Mouse (Mus musculus) C2C12 (cell line): Measurements from ENCODE around the gene Nsl1. TPM values are rescaled to one million over a fixed set of nuclear protein-coding genes. Genes with fewer than 3 reads are reported as not detected.

Source experiments
- H3K27me3 ChIP-seq: one replicate; pipeline ENCODE4 v1.6.1; 2011; ENCODE audit not compliant: control insufficient read depth, insufficient read depth, insufficient read length
- H3K36me3 ChIP-seq: one replicate; pipeline ENCODE4 v1.6.1; 2011; ENCODE audit not compliant: control insufficient read depth, insufficient read depth
- H3K4me3 ChIP-seq: one replicate; pipeline ENCODE4 v1.5.1; 2011; ENCODE audit warnings: mild to moderate bottlenecking, control low read depth; ENCODE audit not compliant: poor library complexity, insufficient read depth, severe bottlenecking
- H3K79me2 ChIP-seq: one replicate; pipeline ENCODE4 v1.6.1; 2011; ENCODE audit not compliant: control insufficient read depth, insufficient read depth
- H3K79me3 ChIP-seq: one replicate; pipeline ENCODE4 v1.6.1; 2011; ENCODE audit warnings: low read depth, control low read depth
- H3ac ChIP-seq: one replicate; pipeline ENCODE3; 2011; ENCODE audit warnings: low read depth; ENCODE audit not compliant: control insufficient read depth, insufficient read length
- CEBPB ChIP-seq: IDR thresholded peaks from one replicate; pipeline ENCODE4 v1.6.1; 2011; ENCODE audit warnings: low read depth, mild to moderate bottlenecking, control low read depth, moderate library complexity
- CTCF ChIP-seq: IDR thresholded peaks from one replicate; pipeline ENCODE4 v1.5.1; 2011; ENCODE audit not compliant: control insufficient read depth, insufficient read depth, insufficient read length
- FOSL1 ChIP-seq: IDR thresholded peaks from one replicate; pipeline ENCODE4 v1.8.0; 2011; ENCODE audit warnings: mild to moderate bottlenecking, low read length; ENCODE audit not compliant: poor library complexity, insufficient read depth, severe bottlenecking
- MAX ChIP-seq: IDR thresholded peaks from one replicate; pipeline ENCODE4 v1.6.1; 2011; ENCODE audit warnings: mild to moderate bottlenecking, control low read depth
- MYOD1 ChIP-seq: IDR thresholded peaks from one replicate; pipeline ENCODE4 v1.6.1; 2011; ENCODE audit warnings: low read depth; ENCODE audit not compliant: control insufficient read depth, insufficient read length
- MYOG ChIP-seq: IDR thresholded peaks from one replicate; pipeline ENCODE4 v1.6.1; 2011; ENCODE audit not compliant: control insufficient read depth, insufficient read length; ENCODE audit errors: extremely low read depth
- USF1 ChIP-seq: IDR thresholded peaks from one replicate; pipeline ENCODE4 v1.6.1; 2011; ENCODE audit warnings: low read depth, mild to moderate bottlenecking, control low read depth, moderate library complexity
- polyA plus RNA-seq: library from polyadenylated mRNA; unstranded; fragments of >200 nt; fragmentation: generic; extraction: Trizol; gene quantifications from one replicate; pipeline ENCODE4 v1.2.1, GENCODE M21; 2012; ENCODE audit warnings: missing spikeins

Gene Nsl1
- polyA plus RNA-seq, 1 experiment = 9.4 TPM

DNA sequence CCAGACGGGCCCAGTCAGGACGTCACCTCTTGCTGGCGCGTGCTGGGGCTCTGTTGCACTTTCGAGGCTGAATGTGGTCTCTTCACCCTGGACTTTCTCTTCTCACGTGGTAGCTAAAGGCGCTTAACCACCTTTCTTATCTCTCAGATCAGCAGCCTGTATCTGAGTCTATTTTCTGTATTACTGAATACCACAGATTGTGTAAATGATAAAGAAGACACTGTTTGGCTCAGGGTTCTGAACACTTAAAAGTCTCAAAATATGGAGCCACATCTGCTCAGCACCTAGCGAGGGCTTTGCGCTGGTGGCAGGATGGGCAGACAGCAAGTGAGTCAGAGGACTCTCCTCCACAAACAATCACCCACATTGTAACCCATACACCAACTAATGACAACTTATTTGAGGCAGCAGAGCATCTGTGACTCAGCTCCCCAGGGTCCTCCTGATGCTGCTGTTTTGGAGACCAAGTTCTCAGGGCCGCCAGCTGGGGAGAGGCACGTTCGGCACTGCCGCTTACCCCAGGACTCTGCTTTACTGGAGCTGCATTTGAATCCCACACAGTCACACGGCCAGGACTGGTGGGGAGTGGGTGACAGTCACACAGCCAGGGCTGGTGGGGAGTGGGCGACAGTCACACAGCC, 40.0 kb downstream of the Nsl1 start:
- TF ChIP-seq MAX (no peak), MYOD1 (peak; percentile 55)
- H3K79me2 ChIP-seq = no peaks in the 10 kb centered on the region
- no peaks in the 10 kb centered on the region for H3K79me3 ChIP-seq
- H3K27me3 ChIP-seq = peaks cover 3% of the 10 kb centered on the region
- H3K36me3 ChIP-seq = no peaks in the 10 kb centered on the region
- no peak overlapping the region for H3K4me3 ChIP-seq
- H3ac ChIP-seq = no peak overlapping the region

GRCm38 (mm10) chr1:191105246-191105645, 42.4 kb downstream of the Nsl1 start:
- TF ChIP-seq CEBPB (no peak), USF1 (no peak), FOSL1 (no peak), MAX (no peak), CTCF (no peak), MYOG (no peak), MYOD1 (no peak)
- no peak overlapping the region for H3ac ChIP-seq
- no peaks in the 10 kb centered on the region for H3K79me2 ChIP-seq
- H3K79me3 ChIP-seq = no peaks in the 10 kb centered on the region
- H3K4me3 ChIP-seq = no peak overlapping the region
- no peaks in the 10 kb centered on the region for H3K36me3 ChIP-seq
- peaks cover 3% of the 10 kb centered on the region for H3K27me3 ChIP-seq

DNA sequence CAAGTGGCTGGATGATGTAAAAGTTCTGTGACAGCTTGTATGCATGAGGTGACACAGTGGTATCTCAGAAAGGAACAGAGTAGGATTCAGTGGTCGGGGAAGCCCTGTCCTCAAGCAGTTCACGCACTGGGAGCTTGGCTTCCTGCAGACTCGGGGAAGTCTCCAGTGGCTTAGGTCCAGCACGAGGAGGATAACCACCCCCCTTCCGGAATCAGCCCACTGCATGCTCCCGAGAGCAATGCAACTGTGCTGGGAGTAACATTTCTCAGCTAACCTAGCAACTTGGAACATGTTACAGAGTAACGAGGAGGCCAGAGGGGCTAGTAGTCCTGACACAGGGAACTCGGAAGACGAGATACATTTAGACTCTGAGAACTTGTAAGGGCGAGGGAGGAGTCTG, 44.5 kb downstream of the Nsl1 start:
- Histone ChIP-seq H3K4me3 (no peak overlapping the region), H3K79me2 (no peaks in the 10 kb centered on the region)
- no peak for TF ChIP-seq USF1

GRCm38 (mm10) chr1:191109907-191110306, 47.1 kb downstream of the Nsl1 start:
- Histone ChIP-seq H3K79me3 (no peaks in the 10 kb centered on the region), H3ac (no peak overlapping the region), H3K79me2 (no peaks in the 10 kb centered on the region), H3K4me3 (no peak overlapping the region), H3K36me3 (no peaks in the 10 kb centered on the region), H3K27me3 (peaks cover 3% of the 10 kb centered on the region)
- TF ChIP-seq FOSL1 (no peak), MYOD1 (no peak), USF1 (no peak), CEBPB (no peak), CTCF (no peak), MAX (no peak), MYOG (no peak)

More for the DNA sequence above, 44.5 kb downstream of the Nsl1 start:
- no peaks in the 10 kb centered on the region for H3K79me3 ChIP-seq
- no peak overlapping the region for H3ac ChIP-seq
- peaks cover 3% of the 10 kb centered on the region for H3K27me3 ChIP-seq
- H3K36me3 ChIP-seq = no peaks in the 10 kb centered on the region

- no peaks in the 10 kb centered on the region for H3K79me2 ChIP-seq
- no peak overlapping the region for H3ac ChIP-seq
- no peak overlapping the region for H3K4me3 ChIP-seq
- H3K27me3 ChIP-seq = peaks cover 3% of the 10 kb centered on the region
- no peaks in the 10 kb centered on the region for H3K79me3 ChIP-seq
- H3K36me3 ChIP-seq = no peaks in the 10 kb centered on the region
- TF ChIP-seq FOSL1 = no peak
- TF ChIP-seq MYOG = no peak
- TF ChIP-seq MYOD1 = no peak
- TF ChIP-seq USF1 = no peak
- no peak for TF ChIP-seq CTCF
- TF ChIP-seq MAX = no peak
- no peak for TF ChIP-seq CEBPB
Measured at GRCm38 (mm10) chr1:191111146-191111545, 48.3 kb downstream of the Nsl1 start.

GRCm38 (mm10) chr1:191114868-191115267, 52.1 kb downstream of the Nsl1 start:
- Histone ChIP-seq H3K27me3 (no peaks in the 10 kb centered on the region), H3ac (no peak overlapping the region), H3K79me2 (no peaks in the 10 kb centered on the region), H3K79me3 (no peaks in the 10 kb centered on the region), H3K36me3 (no peaks in the 10 kb centered on the region), H3K4me3 (no peak overlapping the region)
- TF ChIP-seq CEBPB = no peak
- no peak for TF ChIP-seq USF1
- no peak for TF ChIP-seq CTCF
- TF ChIP-seq MYOG = no peak
- TF ChIP-seq FOSL1 = no peak
- TF ChIP-seq MYOD1 = no peak
- TF ChIP-seq MAX = no peak
